Mouse (Mus musculus) megakaryocyte progenitor cell, adult 5-6 weeks (primary cell): ENCODE data around the gene Trio. TPM values are rescaled to one million over a fixed set of nuclear protein-coding genes. Genes with fewer than 3 reads are reported as not detected.
A peak's percentile ranks its signal among the peaks of the same experiment; 100 is the strongest.

Experiments
- ATAC-seq: replicated peaks from 2 replicates; pipeline ENCODE4 v1.8.0; 2016; ENCODE audit warnings: mild to moderate bottlenecking, moderate TSS enrichment, inconsistent platforms; ENCODE audit not compliant: poor library complexity
- total RNA-seq, 2 experiments: library from RNA; stranded (forward) in 1 of 2; stranded (reverse) in 1 of 2; fragments of 157-497, 149-512 nt in 1 of 2; fragments of 200-1000 nt in 1 of 2; gene quantifications; 2 replicates each; pipeline versions ENCODE4 v1.2.3 to v1.2.4; 2015 to 2017

The Trio gene
- total RNA-seq, 2 experiments from 2014 or later = 19.4 to 20.2 TPM

GRCm38 (mm10) chr15:28041158-28041865 lies 15.7 kb upstream of the Trio start:
- no peak for ATAC-seq

GRCm38 (mm10) chr15:28037651-28038050 lies 12.0 kb upstream of the Trio start:
- no peak for ATAC-seq

GRCm38 (mm10) chr15:28035601-28036000 lies 10.0 kb upstream of the Trio start:
- no peak for ATAC-seq

GRCm38 (mm10) chr15:28034636-28035035 lies 9.0 kb upstream of the Trio start:
- ATAC-seq = no peak

- no peak for ATAC-seq
These were observed 3.7 kb upstream of the Trio start for GRCm38 (mm10) chr15:28029371-28029770.

- no peak for ATAC-seq
These were observed 2.9 kb upstream of the Trio start for GRCm38 (mm10) chr15:28028542-28028941.

GRCm38 (mm10) chr15:28026167-28026481 lies 476 bp upstream of the Trio start:
- no peak for ATAC-seq

GRCm38 (mm10) chr15:28024965-28025338 lies 696 bp downstream of the Trio start:
- ATAC-seq = no peak

- ATAC-seq = peak; percentile 13
These were observed 1.4 kb downstream of the Trio start for GRCm38 (mm10) chr15:28024031-28024964.

GRCm38 (mm10) chr15:28021591-28022209 lies 3.9 kb downstream of the Trio start:
- no peak for ATAC-seq

- no peak for ATAC-seq
These were observed 6.1 kb downstream of the Trio start for GRCm38 (mm10) chr15:28019393-28020070.

- no peak for ATAC-seq
These were observed 18.1 kb downstream of the Trio start for GRCm38 (mm10) chr15:28007516-28007915.

GRCm38 (mm10) chr15:28004192-28004767 lies 21.4 kb downstream of the Trio start:
- no peak for ATAC-seq

GRCm38 (mm10) chr15:28002515-28002914 lies 23.1 kb downstream of the Trio start:
- ATAC-seq = 0 out of 2 replicates have a peak, but pooled peaks have one; percentile 17

GRCm38 (mm10) chr15:28001299-28001698 lies 24.3 kb downstream of the Trio start:
- no peak for ATAC-seq

- ATAC-seq = no peak
These were observed 26.9 kb downstream of the Trio start for GRCm38 (mm10) chr15:27998621-27999359.

- no peak for ATAC-seq
These were observed 27.7 kb downstream of the Trio start for GRCm38 (mm10) chr15:27997917-27998316.

- no peak for ATAC-seq
These were observed 28.2 kb downstream of the Trio start for GRCm38 (mm10) chr15:27997391-27997841.

- ATAC-seq = no peak
These were observed 28.9 kb downstream of the Trio start for GRCm38 (mm10) chr15:27996750-27997149.

- no peak for ATAC-seq
These were observed 30.2 kb downstream of the Trio start for GRCm38 (mm10) chr15:27995421-27995820.
